Mouse (Mus musculus) CH12.LX (cell line): ENCODE results near the gene Cs.

Source experiments
- E2F4 ChIP-seq: IDR thresholded peaks from 2 replicates; pipeline ENCODE4 v1.6.1; 2011; ENCODE audit warnings: low read depth, low read length, improper control_type of control experiment; ENCODE audit not compliant: insufficient replicate concordance
- POLR2A ChIP-seq: IDR thresholded peaks from 2 replicates; pipeline ENCODE4 v1.6.1; 2011; ENCODE audit warnings: low read depth, mild to moderate bottlenecking, improper control_type of control experiment, low read length

DNA sequence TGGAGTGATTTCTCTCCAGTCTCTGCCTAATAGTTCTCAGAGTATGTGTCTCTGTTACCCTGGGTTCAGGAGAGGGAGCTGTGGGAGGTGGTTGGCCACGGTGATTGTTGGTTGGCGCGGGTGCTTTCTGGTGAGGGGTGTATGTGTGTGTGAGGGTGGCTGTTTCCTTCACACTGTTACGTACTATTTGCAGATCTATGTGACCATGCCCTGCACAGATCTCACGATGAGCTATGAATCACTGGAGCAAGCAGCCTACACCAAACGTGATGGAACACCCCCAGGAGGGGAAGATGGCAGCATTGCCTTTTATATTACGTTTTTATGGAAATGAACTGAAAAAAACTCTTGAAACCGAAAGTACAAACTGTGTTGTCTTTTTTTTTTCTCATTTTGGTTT is 10.7 kb upstream of the Cs start:
- no peak for TF ChIP-seq POLR2A
- TF ChIP-seq E2F4: no peak
